Mouse (Mus musculus) kidney, embryonic 16.5 days (tissue): ENCODE measurements around the gene Fam234a. TPM values are rescaled to one million over a fixed set of nuclear protein-coding genes. Genes with fewer than 3 reads are reported as not detected.
"Not testable (repeated sequence)": the region's sequence is repeated elsewhere in the genome, so short reads cannot be mapped to it uniquely, and the experiment has no call there.

Source experiments
- ATAC-seq: fragments of 200-750 bp; cut with Nextera tagmentation; 2 replicates; pipeline ENCODE4 v1.8.0; 2017; ENCODE audit warnings: moderate TSS enrichment; ENCODE audit not compliant: low FRiP score, low TSS enrichment
- H3K27ac ChIP-seq: fragments of 300-500 bp; sonication (generic); 2 replicates; pipeline ENCODE4 v1.5.1; 2014; ENCODE audit warnings: low read length
- H3K27me3 ChIP-seq: fragments of 300-500 bp; sonication (generic); 2 replicates; pipeline ENCODE4 v1.6.1; 2014; ENCODE audit warnings: low read length, control low read depth, mixed read lengths; ENCODE audit not compliant: insufficient read depth
- H3K36me3 ChIP-seq: fragments of 300-500 bp; sonication (generic); 2 replicates; pipeline ENCODE4 v1.6.1; 2014; ENCODE audit warnings: low read length, control low read depth, mixed read lengths; ENCODE audit not compliant: insufficient read depth
- H3K4me1 ChIP-seq: fragments of 300-500 bp; sonication (generic); 2 replicates; pipeline ENCODE4 v1.6.1; 2014; ENCODE audit warnings: low read length, control low read depth, mixed read lengths; ENCODE audit not compliant: insufficient read depth
- H3K4me2 ChIP-seq: fragments of 300-500 bp; sonication (generic); replicated peaks from 2 replicates; pipeline ENCODE4 v1.6.1; 2014; ENCODE audit warnings: low read depth, low read length
- H3K4me3 ChIP-seq: fragments of 300-500 bp; sonication (generic); 2 replicates; pipeline ENCODE4 v1.5.1; 2014; ENCODE audit warnings: mild to moderate bottlenecking, low read length
- H3K9ac ChIP-seq: fragments of 300-500 bp; sonication (generic); replicated peaks from 2 replicates; pipeline ENCODE4 v1.6.1; 2014; ENCODE audit warnings: low read length
- H3K9me3 ChIP-seq: fragments of 300-500 bp; sonication (generic); 2 replicates; pipeline ENCODE4 v1.6.1; 2016; ENCODE audit warnings: low read length, control low read depth
- WGBS: fragments of 180-500 bp; shearing (Covaris S2); extraction: QIAGEN DNeasy Blood & Tissue Kit; methylation state at CpG from one replicate; pipeline ENCODE4 v1.1.7; 2014; 5-methylcytosine and 5-hydroxymethylcytosine counted together
- polyA plus RNA-seq: library from polyadenylated mRNA; unstranded; fragments of >200 nt; fragmentation: Nextera tagmentation; extraction: Ambion mirVana; gene quantifications from 2 replicates; pipeline ENCODE4 v1.2.1, GENCODE M21; 2015

Gene Fam234a
- polyA plus RNA-seq = 73.6 and 74.3 TPM in 2 replicates

DNA sequence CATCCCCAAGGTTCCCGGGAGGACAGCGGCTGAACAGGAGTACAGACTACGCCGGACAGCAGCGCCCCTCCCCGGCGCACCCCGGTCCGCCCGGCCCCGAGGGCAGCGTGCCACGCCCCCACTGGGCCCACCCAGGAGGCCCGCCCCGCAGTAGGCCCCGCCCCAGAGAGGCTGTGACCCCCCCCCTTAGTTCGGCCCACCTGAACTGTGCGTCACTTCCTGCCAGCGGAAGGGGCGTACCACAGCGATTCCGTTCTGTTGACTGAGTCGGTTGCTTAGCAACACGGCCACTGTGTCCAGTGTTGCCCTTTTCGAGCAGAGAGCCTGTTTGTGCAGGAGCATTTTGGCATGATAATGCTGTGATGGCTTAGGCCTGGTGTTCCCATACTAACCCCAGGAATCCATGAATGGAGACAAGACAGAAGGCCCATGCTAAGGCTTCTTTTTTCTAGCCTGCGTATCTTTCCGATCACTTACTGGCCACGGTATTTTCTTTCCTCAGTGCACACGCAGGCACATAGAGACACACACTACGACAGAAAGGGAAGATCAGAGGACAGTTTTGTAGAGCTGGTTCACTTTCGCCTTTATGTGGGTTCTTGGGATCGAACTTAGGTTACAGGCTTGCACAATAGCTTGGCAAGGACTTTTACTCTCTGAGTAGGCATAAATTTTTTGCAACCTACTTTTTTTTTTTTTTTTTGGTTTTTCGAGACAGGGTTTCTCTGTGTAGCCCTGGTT is at the start of gene Fam234a:
TSS of gene Fam234a (minus strand) at position 142 of the 741 bp plus-strand sequence.
- H3K4me2 ChIP-seq = peak within 1 kb of the TSS; percentile 81
- H3K4me3 ChIP-seq = peak within 1 kb of the TSS; percentile 83
- peak within 1 kb of the TSS; percentile 86 for H3K27ac ChIP-seq
- no peaks in the 10 kb centered on the region for H3K9me3 ChIP-seq
- peak; percentile 98 for ATAC-seq
- H3K36me3 ChIP-seq = no peaks in the 10 kb centered on the region
- peaks cover 12% of the 10 kb centered on the region for H3K4me1 ChIP-seq
- 13% methylated on average over 21 of the region's 33 CpGs for WGBS
- H3K27me3 ChIP-seq = no peaks in the 10 kb centered on the region
- peak within 1 kb of the TSS; percentile 80 for H3K9ac ChIP-seq

DNA sequence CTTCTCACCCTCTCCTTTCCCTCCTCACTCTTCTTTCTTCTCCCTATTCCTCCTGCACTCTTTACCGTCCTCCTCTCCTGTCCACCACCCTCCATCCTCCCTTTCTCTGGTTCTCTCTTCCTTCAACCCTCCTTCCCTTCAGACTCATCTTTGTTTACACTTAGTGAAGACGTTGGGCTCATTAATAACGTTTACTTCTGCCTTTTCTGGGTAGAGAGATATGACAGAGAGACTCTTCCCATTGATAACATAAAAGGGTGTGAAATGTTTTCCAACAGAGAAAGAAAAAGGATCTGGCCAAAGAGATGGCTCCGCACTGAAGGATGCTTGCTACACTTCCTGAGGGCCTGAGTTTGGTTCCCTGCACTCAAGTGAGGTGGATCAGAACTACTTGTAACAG is 45.4 kb upstream of the Fam234a start:
- H3K9me3 ChIP-seq = peaks cover 13% of the 10 kb centered on the region
- no peak overlapping the region for H3K4me3 ChIP-seq
- peaks cover 60% of the 10 kb centered on the region for H3K36me3 ChIP-seq
- 82% methylated on average over 4 of the region's 4 CpGs for WGBS
- no peak overlapping the region for H3K4me2 ChIP-seq
- no peak for ATAC-seq
- H3K27me3 ChIP-seq = no peaks in the 10 kb centered on the region
- H3K9ac ChIP-seq = no peak overlapping the region
- no peaks in the 10 kb centered on the region for H3K4me1 ChIP-seq
- H3K27ac ChIP-seq = no peak overlapping the region

DNA sequence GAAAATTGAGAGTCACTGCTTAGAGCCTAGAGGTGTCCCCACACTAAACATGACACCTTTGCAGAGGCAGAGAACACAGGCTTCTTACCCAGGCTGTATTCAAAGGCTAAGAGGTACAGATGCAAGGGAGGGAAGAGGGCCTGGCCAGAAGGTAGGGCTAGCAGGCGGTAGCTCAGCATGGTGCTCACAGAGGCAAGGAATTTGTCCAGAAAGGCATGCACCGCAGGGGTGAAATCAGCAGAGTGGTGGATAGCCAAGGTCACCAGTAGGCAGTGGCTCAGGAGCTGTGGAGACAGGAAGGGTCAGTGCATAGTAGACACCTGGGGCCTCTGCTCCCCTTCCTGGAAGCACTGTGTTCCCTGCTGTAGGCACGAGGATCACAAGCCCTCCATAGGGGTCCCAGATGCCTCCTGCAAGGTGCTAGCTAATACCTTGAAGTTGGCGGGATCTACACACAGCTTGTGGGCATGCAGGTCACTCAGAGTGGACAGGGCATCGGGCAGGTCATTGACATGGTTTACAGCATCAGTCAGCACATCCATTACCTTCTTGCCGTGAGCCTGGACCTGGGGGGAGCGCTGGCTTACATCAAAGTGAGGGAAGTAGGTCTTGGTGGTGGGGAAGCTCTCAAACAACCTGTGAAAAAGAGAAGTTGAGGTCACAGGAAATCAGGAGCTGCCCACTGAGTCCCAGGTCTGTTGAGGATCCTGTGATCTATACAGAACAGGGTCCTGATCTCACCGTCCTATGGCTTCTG is 42.3 kb upstream of the Fam234a start:
- Histone ChIP-seq H3K9ac (no peak overlapping the region), H3K27ac (no peak overlapping the region), H3K4me1 (no peaks in the 10 kb centered on the region), H3K9me3 (peaks cover 6% of the 10 kb centered on the region), H3K4me2 (no peak overlapping the region), H3K36me3 (peaks cover 88% of the 10 kb centered on the region), H3K4me3 (no peak overlapping the region), H3K27me3 (no peaks in the 10 kb centered on the region)
- WGBS = 92% methylated on average over 8 of the region's 8 CpGs
- no peak for ATAC-seq

DNA sequence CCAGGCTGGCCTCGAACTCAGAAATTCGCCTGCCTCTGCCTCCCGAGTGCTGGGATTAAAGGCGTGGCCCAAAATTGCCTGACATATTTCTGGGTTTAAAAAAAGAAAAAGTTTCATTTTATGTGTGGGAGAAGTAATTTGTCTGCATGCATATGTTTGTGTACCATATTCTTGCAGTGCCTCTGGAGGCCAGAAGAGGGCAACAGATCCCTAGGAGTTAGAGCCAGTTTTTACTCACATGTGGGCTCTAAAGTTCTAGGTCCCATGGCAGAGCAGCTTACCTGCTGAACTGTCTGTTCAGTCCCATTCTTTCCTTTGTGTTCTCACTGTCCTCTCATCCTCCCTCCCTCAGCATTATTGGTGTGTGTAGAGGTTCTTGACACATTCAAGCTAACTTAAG is 32.7 kb upstream of the Fam234a start:
- 95% methylated on average over 4 of the region's 4 CpGs for WGBS
- H3K4me2 ChIP-seq = no peak overlapping the region
- H3K27me3 ChIP-seq = no peaks in the 10 kb centered on the region
- H3K9ac ChIP-seq = no peak overlapping the region
- H3K36me3 ChIP-seq = peaks cover 68% of the 10 kb centered on the region
- no peak overlapping the region for H3K27ac ChIP-seq
- H3K4me3 ChIP-seq = no peak overlapping the region
- no peaks in the 10 kb centered on the region for H3K4me1 ChIP-seq
- H3K9me3 ChIP-seq = no peaks in the 10 kb centered on the region
- ATAC-seq = no peak

DNA sequence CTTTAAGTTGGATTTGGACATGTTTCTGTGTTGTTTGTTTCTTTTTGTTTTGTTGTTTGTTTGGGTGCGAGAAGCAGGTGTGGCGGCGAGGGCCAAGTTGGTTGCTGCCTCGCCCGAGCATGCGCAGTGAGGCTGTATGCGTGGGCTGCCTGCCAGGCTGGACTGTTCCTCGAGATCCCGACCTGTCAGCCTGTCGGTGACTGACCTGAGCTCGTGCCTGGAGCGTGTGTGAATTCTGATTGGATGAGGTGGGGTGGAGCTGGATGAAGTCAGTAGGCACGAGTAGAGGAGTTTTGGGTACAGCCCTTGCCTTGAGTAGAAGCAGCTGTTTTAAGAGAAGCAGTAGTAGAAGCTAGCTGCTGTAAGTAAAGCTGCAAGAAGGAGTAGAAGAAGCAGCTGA is 31.9 kb upstream of the Fam234a start:
- Histone ChIP-seq H3K4me2 (no peak overlapping the region), H3K36me3 (peaks cover 65% of the 10 kb centered on the region), H3K4me3 (no peak overlapping the region), H3K27me3 (no peaks in the 10 kb centered on the region), H3K27ac (no peak overlapping the region), H3K9me3 (no peaks in the 10 kb centered on the region), H3K4me1 (no peaks in the 10 kb centered on the region), H3K9ac (no peak overlapping the region)
- 84% methylated on average over 13 of the region's 13 CpGs for WGBS
- no peak for ATAC-seq

DNA sequence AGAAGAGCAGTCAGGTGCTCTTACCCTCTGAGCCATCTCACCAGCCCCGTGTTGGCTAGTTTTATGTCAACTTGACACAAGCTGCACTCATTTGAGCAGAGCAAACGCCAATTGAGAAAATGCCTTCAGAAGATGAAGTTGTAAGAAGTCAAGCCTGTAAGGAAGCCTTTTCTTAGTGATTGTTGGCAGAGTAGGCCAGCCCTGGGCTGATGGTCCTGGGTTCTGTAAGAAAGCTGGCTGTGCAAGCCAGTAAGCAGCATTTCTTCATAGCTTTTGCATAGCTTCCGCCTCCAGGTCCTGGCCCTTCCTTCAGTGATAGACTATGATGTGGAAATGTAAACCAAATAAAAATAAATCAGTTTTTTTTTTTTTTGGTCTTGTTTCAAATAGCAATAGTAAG is 28.5 kb upstream of the Fam234a start:
- no peak overlapping the region for H3K4me2 ChIP-seq
- no peaks in the 10 kb centered on the region for H3K4me1 ChIP-seq
- peaks cover 45% of the 10 kb centered on the region for H3K36me3 ChIP-seq
- H3K4me3 ChIP-seq = no peak overlapping the region
- no peaks in the 10 kb centered on the region for H3K9me3 ChIP-seq
- H3K9ac ChIP-seq = no peak overlapping the region
- no peak for ATAC-seq
- no peak overlapping the region for H3K27ac ChIP-seq
- H3K27me3 ChIP-seq = no peaks in the 10 kb centered on the region
- WGBS = 83% methylated on average over 3 of the region's 3 CpGs

DNA sequence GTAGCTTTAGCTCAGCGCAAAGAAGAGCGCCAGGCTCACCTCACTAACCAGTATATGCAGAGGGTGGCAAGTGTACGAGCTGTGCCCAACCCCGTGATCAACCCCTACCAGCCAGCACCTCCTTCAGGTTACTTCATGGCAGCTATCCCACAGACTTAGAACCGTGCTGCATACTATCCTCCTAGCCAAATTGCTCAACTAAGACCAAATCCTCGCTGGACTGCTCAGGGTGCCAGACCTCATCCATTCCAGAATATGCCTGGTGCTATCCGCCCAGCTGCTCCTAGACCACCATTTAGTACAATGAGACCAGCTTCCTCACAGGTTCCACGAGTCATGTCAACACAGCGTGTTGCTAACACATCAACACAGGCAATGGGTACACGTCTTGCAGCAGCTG is 25.5 kb upstream of the Fam234a start:
- ATAC-seq, H3K4me1 ChIP-seq, H3K27ac ChIP-seq, H3K9ac ChIP-seq, H3K9me3 ChIP-seq, H3K4me2 ChIP-seq, H3K27me3 ChIP-seq, H3K4me3 ChIP-seq: not testable (repeated sequence)
- H3K36me3 ChIP-seq = peaks cover 47% of the 10 kb centered on the region
- 93% methylated on average over 10 of the region's 10 CpGs for WGBS

DNA sequence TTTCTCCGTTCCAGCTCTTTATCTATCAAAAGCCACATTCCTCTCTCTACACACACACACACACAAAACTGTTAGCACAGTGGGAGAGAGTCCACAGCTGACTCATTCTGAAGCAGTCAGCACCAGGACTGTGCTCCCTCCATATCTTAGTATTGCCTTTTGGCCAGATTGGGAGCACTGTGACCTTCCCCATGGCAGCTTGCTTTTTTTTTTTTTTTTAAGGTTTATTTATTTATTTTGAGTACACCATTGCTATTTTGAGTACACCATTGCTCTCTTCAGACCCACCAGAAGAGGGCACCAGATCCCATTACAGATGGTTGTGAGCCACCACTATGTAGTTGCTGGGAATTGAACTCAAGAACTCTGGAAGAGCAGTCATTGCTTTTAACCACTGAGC is 24.8 kb upstream of the Fam234a start:
- Histone ChIP-seq H3K4me3 (no peak overlapping the region), H3K4me2 (no peak overlapping the region), H3K27ac (no peak overlapping the region), H3K4me1 (no peaks in the 10 kb centered on the region), H3K9me3 (no peaks in the 10 kb centered on the region), H3K27me3 (no peaks in the 10 kb centered on the region), H3K36me3 (peaks cover 51% of the 10 kb centered on the region), H3K9ac (no peak overlapping the region)
- WGBS = 81% methylated on average over 1 of the region's 1 CpGs
- no peak for ATAC-seq

DNA sequence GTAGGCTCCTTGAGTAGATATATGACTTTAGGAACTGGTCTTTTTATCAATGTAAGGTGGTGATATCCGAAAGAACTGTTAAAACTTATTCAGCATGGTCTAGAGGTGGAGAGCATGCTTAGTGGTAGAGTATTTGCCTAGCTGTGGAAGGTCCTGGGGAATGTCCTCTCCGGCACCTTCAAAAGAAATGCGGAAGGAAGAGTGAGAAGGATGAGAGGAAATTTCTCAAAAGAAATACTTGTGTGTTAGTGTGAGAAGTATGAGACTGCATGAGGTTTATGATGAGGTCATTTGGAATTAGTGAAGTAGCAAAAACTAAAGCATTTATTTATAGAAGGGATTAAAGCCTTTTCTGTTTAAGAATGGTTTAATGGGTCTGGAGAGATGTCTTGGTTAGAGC is 18.3 kb upstream of the Fam234a start:
- Histone ChIP-seq H3K27ac (no peak overlapping the region), H3K27me3 (no peaks in the 10 kb centered on the region), H3K9me3 (no peaks in the 10 kb centered on the region), H3K4me1 (no peaks in the 10 kb centered on the region), H3K36me3 (peaks cover 74% of the 10 kb centered on the region), H3K9ac (no peak overlapping the region), H3K4me3 (no peak overlapping the region), H3K4me2 (no peak overlapping the region)
- 97% methylated on average over 3 of the region's 3 CpGs for WGBS
- no peak for ATAC-seq

DNA sequence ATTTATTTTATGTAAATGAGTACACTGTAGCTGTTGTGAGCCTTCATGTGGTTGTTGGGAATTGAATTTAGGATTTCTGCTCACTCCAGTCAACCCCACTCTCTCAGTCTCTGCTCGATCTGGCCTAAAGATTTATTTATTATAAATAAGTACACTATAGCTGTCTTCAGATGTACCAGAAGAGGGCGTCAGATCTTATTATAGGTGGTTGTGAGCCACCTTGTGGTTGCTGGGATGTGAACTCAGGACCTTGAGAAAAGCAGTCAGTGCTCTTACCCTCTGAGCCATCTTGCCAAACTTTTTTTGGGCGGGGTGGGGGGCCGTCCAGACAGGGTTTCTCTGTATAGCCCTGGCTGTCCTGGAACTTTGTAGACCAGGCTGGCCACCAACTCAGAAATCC is 17.8 kb upstream of the Fam234a start:
- no peak overlapping the region for H3K4me3 ChIP-seq
- H3K4me2 ChIP-seq = no peak overlapping the region

More for the DNA sequence above, 17.8 kb upstream of the Fam234a start:
- H3K36me3 ChIP-seq = peaks cover 73% of the 10 kb centered on the region
- no peak for ATAC-seq
- no peaks in the 10 kb centered on the region for H3K27me3 ChIP-seq
- H3K9me3 ChIP-seq = no peaks in the 10 kb centered on the region
- no peak overlapping the region for H3K9ac ChIP-seq
- 82% methylated on average over 4 of the region's 4 CpGs for WGBS
- no peaks in the 10 kb centered on the region for H3K4me1 ChIP-seq
- H3K27ac ChIP-seq = no peak overlapping the region
